Mouse (Mus musculus): ENCODE results near the gene Trim47. TPM values are rescaled to one million over a fixed set of nuclear protein-coding genes. Genes with fewer than 3 reads are reported as not detected.

The Trim47 gene
- polyA plus RNA-seq (2015; fragmentation: Nextera tagmentation; extraction: Ambion mirVana): 27.6 and 30.9 TPM in 2 replicates

GRCm38 (mm10) chr11:116127156-116127980 is at the start of gene Trim47:
Gene Trim47 (minus strand): TSS chr11:116127210.
- H3K27me3 ChIP-seq (replicated peaks): no peaks in the 10 kb centered on the region
- H3K36me3 ChIP-seq: peaks cover 25% of the 10 kb centered on the region
- no peaks in the 10 kb centered on the region for H3K9me3 ChIP-seq
- H3K4me1 ChIP-seq: peaks cover 33% of the 10 kb centered on the region
- no peak within 1 kb of the TSS for H3K9ac ChIP-seq
- peak within 1 kb of the TSS; percentile 71 for H3K27ac ChIP-seq
- WGBS: 28% methylated on average over 23 of the region's 23 CpGs
- peak within 1 kb of the TSS; percentile 42 for H3K4me2 ChIP-seq
- peak within 1 kb of the TSS; percentile 20 for H3K4me3 ChIP-seq (replicated peaks)
- ATAC-seq (ENCODE audit: insufficient read depth, low FRiP score, low read depth): peak; percentile 51; the same call in 1 of the 2 replicates

- Histone ChIP-seq H3K4me2 (no peak overlapping the region), H3K9ac (no peak overlapping the region), H3K27me3 (replicated peaks) (no peaks in the 10 kb centered on the region), H3K36me3 (peaks cover 49% of the 10 kb centered on the region), H3K27ac (no peak overlapping the region), H3K4me3 (replicated peaks) (no peak overlapping the region), H3K9me3 (no peaks in the 10 kb centered on the region), H3K4me1 (no peaks in the 10 kb centered on the region)
- no peak for ATAC-seq (ENCODE audit: insufficient read depth, low FRiP score, low read depth)
- WGBS: 76% methylated on average over 7 of the region's 7 CpGs
These were observed 49.0 kb upstream of the Trim47 start for GRCm38 (mm10) chr11:116176010-116176409.

GRCm38 (mm10) chr11:116174775-116175448 is 47.9 kb upstream of the Trim47 start:
- Histone ChIP-seq H3K27me3 (replicated peaks) (no peaks in the 10 kb centered on the region), H3K36me3 (peaks cover 39% of the 10 kb centered on the region), H3K9ac (no peak overlapping the region), H3K4me2 (no peak overlapping the region), H3K27ac (no peak overlapping the region), H3K9me3 (no peaks in the 10 kb centered on the region), H3K4me3 (replicated peaks) (no peak overlapping the region), H3K4me1 (no peaks in the 10 kb centered on the region)
- WGBS: 88% methylated on average over 22 of the region's 22 CpGs
- ATAC-seq (ENCODE audit: insufficient read depth, low FRiP score, low read depth): no peak

- peaks cover 19% of the 10 kb centered on the region for H3K36me3 ChIP-seq
- no peak overlapping the region for H3K27ac ChIP-seq
- H3K9ac ChIP-seq: no peak overlapping the region
These were observed 44.9 kb upstream of the Trim47 start for GRCm38 (mm10) chr11:116171959-116172358.

GRCm38 (mm10) chr11:116170003-116170800 is 43.2 kb upstream of the Trim47 start:
- WGBS: 77% methylated on average over 5 of the region's 5 CpGs
- Histone ChIP-seq H3K27ac (no peak overlapping the region), H3K4me3 (replicated peaks) (no peak overlapping the region), H3K36me3 (peaks cover 20% of the 10 kb centered on the region), H3K27me3 (replicated peaks) (no peaks in the 10 kb centered on the region), H3K4me2 (no peak overlapping the region), H3K9ac (no peak overlapping the region), H3K4me1 (peaks cover 11% of the 10 kb centered on the region; the same call in 1 of the 2 replicates), H3K9me3 (no peaks in the 10 kb centered on the region)
- no peak for ATAC-seq (ENCODE audit: insufficient read depth, low FRiP score, low read depth)

More at GRCm38 (mm10) chr11:116171959-116172358, 44.9 kb upstream of the Trim47 start:
- H3K4me3 ChIP-seq (replicated peaks): no peak overlapping the region
- no peaks in the 10 kb centered on the region for H3K27me3 ChIP-seq (replicated peaks)
- ATAC-seq (ENCODE audit: insufficient read depth, low FRiP score, low read depth): no peak
- no peaks in the 10 kb centered on the region for H3K9me3 ChIP-seq
- no peak overlapping the region for H3K4me2 ChIP-seq
- H3K4me1 ChIP-seq: peaks cover 5% of the 10 kb centered on the region; the same call in 1 of the 2 replicates
- WGBS: 86% methylated on average over 2 of the region's 2 CpGs

- H3K9ac ChIP-seq: no peak overlapping the region
- H3K4me3 ChIP-seq (replicated peaks): no peak overlapping the region
- H3K4me1 ChIP-seq: peaks cover 11% of the 10 kb centered on the region; the same call in 1 of the 2 replicates
- 86% methylated on average over 3 of the region's 3 CpGs for WGBS
- peaks cover 21% of the 10 kb centered on the region for H3K36me3 ChIP-seq
- no peak overlapping the region for H3K27ac ChIP-seq
- H3K4me2 ChIP-seq: no peak overlapping the region
- no peak for ATAC-seq (ENCODE audit: insufficient read depth, low FRiP score, low read depth)
- no peaks in the 10 kb centered on the region for H3K9me3 ChIP-seq
- no peaks in the 10 kb centered on the region for H3K27me3 ChIP-seq (replicated peaks)
These were observed 42.2 kb upstream of the Trim47 start for GRCm38 (mm10) chr11:116169214-116169613.

GRCm38 (mm10) chr11:116167884-116168439 is 41.0 kb upstream of the Trim47 start, which contains the start of gene Fbf1:
Gene Fbf1 (minus strand): TSS chr11:116168166.
- Histone ChIP-seq H3K9ac (peak within 1 kb of the TSS; percentile 63), H3K27ac (peak within 1 kb of the TSS; percentile 94), H3K9me3 (no peaks in the 10 kb centered on the region), H3K4me3 (replicated peaks) (peak within 1 kb of the TSS; percentile 67), H3K4me2 (peak within 1 kb of the TSS; percentile 83), H3K27me3 (replicated peaks) (no peaks in the 10 kb centered on the region), H3K4me1 (peaks cover 11% of the 10 kb centered on the region; the same call in 1 of the 2 replicates), H3K36me3 (peaks cover 10% of the 10 kb centered on the region; the same call in 1 of the 2 replicates)
- under 1% methylated on average over 40 of the region's 40 CpGs for WGBS
- ATAC-seq (ENCODE audit: insufficient read depth, low FRiP score, low read depth): peak; percentile 96

- peak overlapping the region; percentile 94 for H3K27ac ChIP-seq
- no peaks in the 10 kb centered on the region for H3K27me3 ChIP-seq (replicated peaks)
- 3% methylated on average over 6 of the region's 6 CpGs for WGBS
- peaks cover 5% of the 10 kb centered on the region; the same call in 1 of the 2 replicates for H3K36me3 ChIP-seq
- H3K4me1 ChIP-seq: peaks cover 11% of the 10 kb centered on the region; the same call in 1 of the 2 replicates
- peak overlapping the region; percentile 67 for H3K4me3 ChIP-seq (replicated peaks)
- H3K4me2 ChIP-seq: peak overlapping the region; percentile 83
- no peaks in the 10 kb centered on the region for H3K9me3 ChIP-seq
- H3K9ac ChIP-seq: peak overlapping the region; percentile 63; the same call in 1 of the 2 replicates
- no peak for ATAC-seq (ENCODE audit: insufficient read depth, low FRiP score, low read depth)
These were observed 40.2 kb upstream of the Trim47 start for GRCm38 (mm10) chr11:116167232-116167631.

- no peak for ATAC-seq (ENCODE audit: insufficient read depth, low FRiP score, low read depth)
- Histone ChIP-seq H3K9ac (no peak overlapping the region), H3K36me3 (0 out of 2 replicates have a peak, but pooled peaks cover 6% of the 10 kb centered on the region), H3K4me3 (replicated peaks) (no peak overlapping the region), H3K27ac (no peak overlapping the region), H3K27me3 (replicated peaks) (no peaks in the 10 kb centered on the region), H3K9me3 (no peaks in the 10 kb centered on the region), H3K4me2 (no peak overlapping the region), H3K4me1 (peaks cover 12% of the 10 kb centered on the region)
- 45% methylated on average over 9 of the region's 9 CpGs for WGBS
These were observed 36.0 kb upstream of the Trim47 start for GRCm38 (mm10) chr11:116163002-116163401.

- H3K9ac ChIP-seq: no peak overlapping the region
- H3K36me3 ChIP-seq: peaks cover 6% of the 10 kb centered on the region; the same call in 1 of the 2 replicates
- H3K4me1 ChIP-seq: peaks cover 12% of the 10 kb centered on the region
- 73% methylated on average over 10 of the region's 10 CpGs for WGBS
- no peaks in the 10 kb centered on the region for H3K9me3 ChIP-seq
- H3K4me3 ChIP-seq (replicated peaks): no peak overlapping the region
- 0 out of 2 replicates have a peak, but pooled peaks have one; percentile 24 for ATAC-seq (ENCODE audit: insufficient read depth, low FRiP score, low read depth)
- H3K27me3 ChIP-seq (replicated peaks): no peaks in the 10 kb centered on the region
- H3K4me2 ChIP-seq: no peak overlapping the region
- H3K27ac ChIP-seq: peak overlapping the region; percentile 68
These were observed 35.1 kb upstream of the Trim47 start for GRCm38 (mm10) chr11:116162146-116162545.

GRCm38 (mm10) chr11:116161312-116161711 is 34.3 kb upstream of the Trim47 start:
- Histone ChIP-seq H3K27me3 (replicated peaks) (no peaks in the 10 kb centered on the region), H3K4me1 (peaks cover 4% of the 10 kb centered on the region), H3K36me3 (peaks cover 11% of the 10 kb centered on the region; the same call in 1 of the 2 replicates), H3K4me3 (replicated peaks) (no peak overlapping the region), H3K27ac (peak overlapping the region; percentile 68; the same call in 1 of the 2 replicates), H3K4me2 (no peak overlapping the region; the same call in 1 of the 2 replicates), H3K9me3 (no peaks in the 10 kb centered on the region), H3K9ac (no peak overlapping the region)
- 0 out of 2 replicates have a peak, but pooled peaks have one; percentile 27 for ATAC-seq (ENCODE audit: insufficient read depth, low FRiP score, low read depth)
- 42% methylated on average over 12 of the region's 12 CpGs for WGBS
